Mouse (Mus musculus): ENCODE results near the gene Tk2. TPM values are rescaled to one million over a fixed set of nuclear protein-coding genes. Genes with fewer than 3 reads are reported as not detected.

Tk2 gene
- polyA plus RNA-seq, 1 experiment from 2014 or later, result 10.5 TPM

GRCm38 (mm10) chr8:104177054-104177453, 71.3 kb downstream of the Tk2 start:
- Histone ChIP-seq H3K36me3 (no peaks in the 10 kb centered on the region), H3K9ac (no peak overlapping the region), H3K4me1 (replicated peaks) (peaks cover 6% of the 10 kb centered on the region; the same call in 1 of the 2 replicates), H3K9me3 (replicated peaks) (no peaks in the 10 kb centered on the region), H3K4me3 (no peak overlapping the region), H3K27ac (no peak overlapping the region), H3K4me2 (no peak overlapping the region), H3K27me3 (peaks cover 21% of the 10 kb centered on the region)
- ATAC-seq (replicated peaks; ENCODE audit: insufficient number of reproducible peaks, insufficient read depth, low FRiP score, low read depth), result no peak; the same call in 1 of the 2 replicates
- 69% methylated on average over 4 of the region's 4 CpGs for WGBS

Other genes with a start within 250 kb of the Tk2 start
- 45.9 and 54.5 TPM in 2 replicates for gene Cdh5, start 146.9 kb downstream of the Tk2 start, polyA plus RNA-seq (2015; fragmentation: Nextera tagmentation; extraction: Ambion mirVana)
- gene Bean1, start 78.1 kb downstream of the Tk2 start, polyA plus RNA-seq (2015; fragmentation: Nextera tagmentation; extraction: Ambion mirVana), result 0.84 and 1.2 TPM in 2 replicates
- gene Cklf, start 2.3 kb upstream of the Tk2 start, polyA plus RNA-seq (2015; fragmentation: Nextera tagmentation; extraction: Ambion mirVana), result 23.7 and 26.3 TPM in 2 replicates
- not detected in 2 replicates for gene Cmtm2a, start 44.6 kb upstream of the Tk2 start, polyA plus RNA-seq (2015; fragmentation: Nextera tagmentation; extraction: Ambion mirVana)
- not detected in 2 replicates for gene Gm45711, start 61.5 kb upstream of the Tk2 start, polyA plus RNA-seq (2015; fragmentation: Nextera tagmentation; extraction: Ambion mirVana)
- not detected in 2 replicates for gene Cmtm1, start 61.6 kb upstream of the Tk2 start, polyA plus RNA-seq (2015; fragmentation: Nextera tagmentation; extraction: Ambion mirVana)
- gene Gm11020, start 73.0 kb upstream of the Tk2 start, polyA plus RNA-seq (2015; fragmentation: Nextera tagmentation; extraction: Ambion mirVana), result not detected in 2 replicates
- gene Cmtm2b, start 73.7 kb upstream of the Tk2 start, polyA plus RNA-seq (2015; fragmentation: Nextera tagmentation; extraction: Ambion mirVana), result not detected in 2 replicates
- gene Cmtm3, start 90.9 kb upstream of the Tk2 start, polyA plus RNA-seq (2015; fragmentation: Nextera tagmentation; extraction: Ambion mirVana), result 82.3 and 90.3 TPM in 2 replicates
- gene Cmtm4, start 147.2 kb upstream of the Tk2 start, polyA plus RNA-seq (2015; fragmentation: Nextera tagmentation; extraction: Ambion mirVana), result 1.3 and 1.5 TPM in 2 replicates
- gene Dync1li2, start 194.5 kb upstream of the Tk2 start, polyA plus RNA-seq (2015; fragmentation: Nextera tagmentation; extraction: Ambion mirVana), result 50.4 and 52.4 TPM in 2 replicates